Mouse (Mus musculus): ENCODE data around the gene Pou2f2. TPM values are rescaled to one million over a fixed set of nuclear protein-coding genes. Genes with fewer than 3 reads are reported as not detected.

Gene Pou2f2
- total and polyA plus RNA-seq, 2 experiments from 2014 or later: 3.9 to 20.2 TPM

DNA sequence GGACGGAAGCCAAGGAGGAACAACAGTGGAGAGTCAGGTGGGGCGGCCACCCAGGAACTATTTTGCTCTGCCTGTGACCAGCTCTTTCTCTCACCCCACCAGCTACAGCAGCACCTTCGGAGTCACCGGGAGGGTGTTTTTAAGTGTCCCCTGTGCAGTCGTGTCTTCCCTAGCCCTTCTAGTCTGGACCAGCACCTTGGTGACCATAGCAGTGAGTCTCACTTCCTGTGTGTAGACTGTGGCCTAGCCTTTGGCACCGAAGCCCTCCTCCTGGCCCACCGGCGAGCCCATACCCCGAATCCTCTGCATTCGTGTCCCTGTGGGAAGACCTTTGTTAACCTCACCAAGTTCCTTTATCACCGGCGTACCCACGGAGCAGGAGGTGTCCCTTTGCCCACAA lies 99.1 kb downstream of the Pou2f2 start:
- H3K9ac ChIP-seq (replicated peaks; ENCODE audit: low read length): no peak overlapping the region
- no peaks in the 10 kb centered on the region for H3K27me3 ChIP-seq (ENCODE audit: insufficient read depth, low read length)
- DNase-seq (ENCODE audit: low spot score) (no peak), ATAC-seq (no peak)
- peaks cover 15% of the 10 kb centered on the region; the same call in 1 of the 2 replicates for H3K4me1 ChIP-seq (ENCODE audit: insufficient read depth, low read length)
- WGBS: 94% methylated on average over 13 of the region's 13 CpGs
- peaks cover 43% of the 10 kb centered on the region for H3K36me3 ChIP-seq (ENCODE audit: insufficient read depth, low read length)
- no peak overlapping the region for H3K27ac ChIP-seq
- H3K9me3 ChIP-seq (ENCODE audit: low read length): no peaks in the 10 kb centered on the region
- H3K4me2 ChIP-seq (ENCODE audit: low read depth, low read length): no peak overlapping the region
- H3K4me3 ChIP-seq (ENCODE audit: low read length): no peak overlapping the region
- TF ChIP-seq CTCF (IDR thresholded peaks at IDR 0.05; ENCODE audit: low read depth): no peak

DNA sequence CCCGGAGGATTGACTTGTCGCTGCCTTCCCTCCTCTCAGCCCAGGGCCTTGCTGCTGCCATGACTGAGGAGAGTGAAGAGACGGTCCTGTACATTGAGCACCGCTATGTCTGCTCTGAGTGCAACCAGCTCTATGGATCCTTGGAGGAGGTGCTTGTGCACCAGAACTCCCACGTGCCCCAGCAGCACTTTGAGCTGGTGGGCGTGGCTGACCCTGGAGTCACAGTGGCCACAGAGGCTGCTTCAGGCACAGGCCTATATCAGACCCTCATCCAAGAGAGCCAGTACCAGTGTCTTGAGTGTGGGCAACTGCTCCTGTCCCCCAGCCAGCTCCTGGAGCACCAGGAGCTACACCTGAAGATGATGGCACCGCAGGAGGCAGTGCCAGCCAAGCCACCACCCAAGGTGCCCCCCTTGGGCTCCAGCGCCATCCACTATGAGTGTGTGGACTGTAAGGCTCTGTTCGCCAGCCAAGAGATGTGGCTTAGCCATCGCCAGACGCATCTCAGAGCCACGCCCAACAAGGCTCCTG lies 100.0 kb downstream of the Pou2f2 start:
- WGBS: 76% methylated on average over 12 of the region's 12 CpGs
- no peak for ATAC-seq

GRCm38 (mm10) chr7:25077414-25077755 lies 102.1 kb downstream of the Pou2f2 start:
- peak overlapping the region; percentile 77 for H3K4me2 ChIP-seq (ENCODE audit: low read depth, low read length)
- H3K4me3 ChIP-seq (ENCODE audit: low read length): peak overlapping the region; percentile 74
- under 1% methylated on average over 33 of the region's 33 CpGs for WGBS
- ATAC-seq: no peak
- peak overlapping the region; percentile 94 for H3K27ac ChIP-seq
- no peak for DNase-seq (ENCODE audit: low spot score)
- no peaks in the 10 kb centered on the region for H3K27me3 ChIP-seq (ENCODE audit: insufficient read depth, low read length)
- H3K4me1 ChIP-seq (ENCODE audit: insufficient read depth, low read length): peaks cover 21% of the 10 kb centered on the region; the same call in 1 of the 2 replicates
- H3K36me3 ChIP-seq (ENCODE audit: insufficient read depth, low read length): peaks cover 30% of the 10 kb centered on the region
- no peak for TF ChIP-seq CTCF (IDR thresholded peaks at IDR 0.05; ENCODE audit: low read depth)
- peak overlapping the region; percentile 90 for H3K9ac ChIP-seq (replicated peaks; ENCODE audit: low read length)
- no peaks in the 10 kb centered on the region for H3K9me3 ChIP-seq (ENCODE audit: low read length)

More for the DNA sequence above, 100.0 kb downstream of the Pou2f2 start:
- peaks cover 40% of the 10 kb centered on the region for H3K36me3 ChIP-seq (ENCODE audit: insufficient read depth, low read length)
- no peak for TF ChIP-seq CTCF (IDR thresholded peaks at IDR 0.05; ENCODE audit: low read depth)
- no peaks in the 10 kb centered on the region for H3K9me3 ChIP-seq (ENCODE audit: low read length)
- DNase-seq (ENCODE audit: low spot score): no peak
- H3K4me1 ChIP-seq (ENCODE audit: insufficient read depth, low read length): peaks cover 15% of the 10 kb centered on the region; the same call in 1 of the 2 replicates
- H3K4me3 ChIP-seq (ENCODE audit: low read length): no peak overlapping the region
- H3K27ac ChIP-seq: no peak overlapping the region
- no peaks in the 10 kb centered on the region for H3K27me3 ChIP-seq (ENCODE audit: insufficient read depth, low read length)
- H3K9ac ChIP-seq (replicated peaks; ENCODE audit: low read length): no peak overlapping the region
- no peak overlapping the region for H3K4me2 ChIP-seq (ENCODE audit: low read depth, low read length)

DNA sequence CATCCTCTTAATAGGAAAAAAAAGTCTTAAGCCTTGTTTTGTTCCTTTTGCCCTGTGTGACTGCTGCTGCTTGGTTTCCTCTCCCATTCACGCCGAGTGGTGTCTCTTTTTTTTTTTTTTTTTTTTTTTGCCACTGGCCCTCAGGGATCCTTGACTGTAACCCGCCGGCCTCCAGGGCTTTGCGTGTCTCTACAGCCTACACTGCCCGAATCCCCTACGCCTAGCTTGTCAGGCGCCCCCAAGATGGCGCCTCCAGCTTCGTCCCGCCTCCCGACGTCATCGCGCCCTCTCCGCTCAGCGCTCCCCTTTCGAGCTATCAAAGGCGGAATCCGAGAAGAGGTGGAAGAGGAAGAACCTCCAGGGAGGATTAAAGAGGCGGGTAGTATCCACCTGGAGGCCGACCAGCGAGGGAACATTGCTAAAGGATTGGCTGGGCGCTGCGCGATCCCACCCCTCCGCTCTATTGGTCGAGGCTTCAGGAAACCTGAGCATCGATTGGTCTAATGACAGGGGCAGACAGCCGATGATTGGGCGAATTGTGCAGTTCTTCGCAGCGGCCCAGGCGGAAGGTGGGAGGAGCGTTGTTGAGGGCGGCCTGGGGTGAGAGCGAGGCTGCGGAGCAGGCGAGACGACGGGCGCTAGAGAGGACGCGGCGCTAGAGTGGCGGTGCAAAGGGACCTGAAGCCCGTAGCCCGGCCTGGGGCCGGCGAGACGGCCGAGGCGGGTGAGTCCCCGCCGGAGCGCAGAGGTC lies 102.7 kb downstream of the Pou2f2 start:
- WGBS: under 1% methylated on average over 56 of the region's 56 CpGs
- TF ChIP-seq CTCF (IDR thresholded peaks at IDR 0.05; ENCODE audit: low read depth): no peak; the same call in none of the 2 replicates
- Histone ChIP-seq H3K9ac (replicated peaks; ENCODE audit: low read length) (peak overlapping the region; percentile 90), H3K4me2 (ENCODE audit: low read depth, low read length) (peak overlapping the region; percentile 77), H3K9me3 (ENCODE audit: low read length) (no peaks in the 10 kb centered on the region), H3K36me3 (ENCODE audit: insufficient read depth, low read length) (peaks cover 24% of the 10 kb centered on the region), H3K4me3 (ENCODE audit: low read length) (peak overlapping the region; percentile 74), H3K27ac (peak overlapping the region; percentile 94), H3K27me3 (ENCODE audit: insufficient read depth, low read length) (no peaks in the 10 kb centered on the region), H3K4me1 (ENCODE audit: insufficient read depth, low read length) (peaks cover 21% of the 10 kb centered on the region; the same call in 1 of the 2 replicates)
- ATAC-seq (peak; percentile 96), DNase-seq (ENCODE audit: low spot score) (peak; percentile 99)

DNA sequence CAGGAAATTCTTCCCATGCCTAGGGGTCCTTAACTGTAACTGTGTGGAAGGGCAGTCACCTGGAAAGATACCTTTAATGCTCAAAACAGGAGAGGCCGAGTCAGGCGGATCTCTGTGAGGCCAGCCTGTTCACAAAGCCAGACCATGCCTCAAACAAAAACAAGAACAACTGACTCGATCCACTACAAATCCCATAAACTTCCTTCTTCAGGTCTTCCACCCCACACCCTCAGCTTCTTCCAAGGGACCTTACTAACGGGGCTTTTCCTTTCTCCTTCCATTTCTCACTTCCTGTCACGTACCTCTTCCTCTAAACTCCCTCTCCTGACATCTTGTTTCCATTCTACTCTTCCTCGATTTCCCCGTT lies 103.2 kb downstream of the Pou2f2 start:
- Histone ChIP-seq H3K4me2 (ENCODE audit: low read depth, low read length) (peak overlapping the region; percentile 56), H3K9me3 (ENCODE audit: low read length) (no peaks in the 10 kb centered on the region), H3K9ac (replicated peaks; ENCODE audit: low read length) (peak overlapping the region; percentile 45), H3K4me1 (ENCODE audit: insufficient read depth, low read length) (peaks cover 21% of the 10 kb centered on the region; the same call in 1 of the 2 replicates), H3K4me3 (ENCODE audit: low read length) (peak overlapping the region; percentile 74), H3K27me3 (ENCODE audit: insufficient read depth, low read length) (no peaks in the 10 kb centered on the region), H3K27ac (peak overlapping the region; percentile 86), H3K36me3 (ENCODE audit: insufficient read depth, low read length) (peaks cover 19% of the 10 kb centered on the region)
- WGBS: 21% methylated on average over 7 of the region's 7 CpGs
- DNase-seq (ENCODE audit: low spot score) (no peak), ATAC-seq (no peak)
- TF ChIP-seq CTCF (IDR thresholded peaks at IDR 0.05; ENCODE audit: low read depth): no peak

- Histone ChIP-seq H3K27me3 (ENCODE audit: insufficient read depth, low read length) (no peaks in the 10 kb centered on the region), H3K4me3 (ENCODE audit: low read length) (no peak overlapping the region), H3K9ac (replicated peaks; ENCODE audit: low read length) (no peak overlapping the region), H3K27ac (peak overlapping the region; percentile 91), H3K4me2 (ENCODE audit: low read depth, low read length) (0 out of 2 replicates have a peak overlapping the region, but pooled peaks have one; percentile 87), H3K36me3 (ENCODE audit: insufficient read depth, low read length) (no peaks in the 10 kb centered on the region), H3K9me3 (ENCODE audit: low read length) (no peaks in the 10 kb centered on the region), H3K4me1 (ENCODE audit: insufficient read depth, low read length) (peaks cover 38% of the 10 kb centered on the region)
- WGBS: 75% methylated on average over 8 of the region's 8 CpGs
- no peak for ATAC-seq
- no peak for TF ChIP-seq CTCF (IDR thresholded peaks at IDR 0.05; ENCODE audit: low read depth)
- DNase-seq (ENCODE audit: low spot score): no peak
Observed at GRCm38 (mm10) chr7:25073924-25074323, 105.6 kb downstream of the Pou2f2 start.
